In genomic region chr13:10053301-10053889, GRCm38 (mm10) we compare ENCODE assay signal across 32 mouse cellular contexts.
DNase-seq lines count a peak whose midpoint lies in the region; ATAC-seq lines count a peak whose summit lies in the region.
"Had no signal": no experiment of that assay in that cellular context is flagged by ENCODE, and none has a peak within 500 bp of the region (broad histone marks: within the 10 kb centered on the region; RNA-seq: fewer than 3 reads in every experiment).

No protein-coding gene starts in this region.

- WGBS in forebrain, embryonic 13.5 days: 89% methylated on average over 8 of the region's 8 CpGs
- WGBS in forebrain, embryonic 11.5 days: 93% methylated on average over 8 of the region's 8 CpGs

- no peaks in the 10 kb centered on the region for H3K4me1 ChIP-seq in forebrain, embryonic 13.5 days
- no peaks in the 10 kb centered on the region for H3K4me1 ChIP-seq in forebrain, embryonic 11.5 days (replicated peaks; ENCODE audit: control insufficient read depth, insufficient read depth, low read length)
- H3K4me1 ChIP-seq: embryonic facial prominence, embryonic 13.5 days; heart, embryonic 13.5 days; hindbrain, embryonic 15.5 days; limb, embryonic 15.5 days; liver, embryonic 13.5 days; midbrain, embryonic 15.5 days; neural tube, embryonic 15.5 days had no signal

- no peak overlapping the region for H3K9ac ChIP-seq in forebrain, embryonic 13.5 days
- H3K9ac ChIP-seq in forebrain, embryonic 11.5 days (ENCODE audit: low read length): no peak overlapping the region
- H3K9ac ChIP-seq: embryonic facial prominence, embryonic 13.5 days; heart, embryonic 13.5 days; hindbrain, embryonic 15.5 days; limb, embryonic 15.5 days; liver, embryonic 13.5 days; midbrain, embryonic 15.5 days; neural tube, embryonic 15.5 days had no signal

- no peak for DNase-seq in forebrain, embryonic 11.5 days (ENCODE audit: low spot score)
- DNase-seq in layer of hippocampus, adult 9-11 months: peak; percentile 14
- DNase-seq in layer of hippocampus, postnatal 25 days (ENCODE audit: extremely low spot score in 1 of 2, low spot score in 1 of 2): no peak
- peak; percentile 16 for DNase-seq in right cerebral cortex, postnatal 14 days
- no peak for DNase-seq in right cerebral cortex, postnatal 25 days
- no peak for DNase-seq in thymus, adult 18-20 months
- no peak for DNase-seq in urinary bladder, postnatal 14 days (ENCODE audit: low spot score)
- DNase-seq: adrenal gland, adult 8-10 months; cerebellum, adult 18-20 months; cerebellum, postnatal 10 days; gastrocnemius, postnatal 25 days; heart, adult 18-20 months; heart, postnatal 10 days; kidney, adult 11 months; kidney, postnatal 14 days; liver, embryonic 13.5 days; lung, adult 18-20 months; retina, postnatal 1 day; spleen, adult 18-20 months; thymus, postnatal 4 days had no signal

- H3K9me3 ChIP-seq in forebrain, embryonic 13.5 days (replicated peaks): no peaks in the 10 kb centered on the region
- H3K9me3 ChIP-seq in forebrain, embryonic 11.5 days (ENCODE audit: control insufficient read depth, low read length): no peaks in the 10 kb centered on the region
- H3K9me3 ChIP-seq: hindbrain, embryonic 15.5 days; limb, embryonic 15.5 days; liver, embryonic 13.5 days; midbrain, embryonic 15.5 days; neural tube, embryonic 15.5 days had no signal

- H3K27ac ChIP-seq in forebrain, embryonic 13.5 days: no peak overlapping the region
- no peak overlapping the region for H3K27ac ChIP-seq in forebrain, embryonic 11.5 days (ENCODE audit: low read depth, low read length)
- H3K27ac ChIP-seq: embryonic facial prominence, embryonic 13.5 days; heart, embryonic 13.5 days; hindbrain, embryonic 15.5 days; left cerebral cortex, adult 2 months; limb, embryonic 15.5 days; liver, embryonic 13.5 days; macrophage; midbrain, embryonic 15.5 days; neural tube, embryonic 15.5 days had no signal

- no peaks in the 10 kb centered on the region for H3K36me3 ChIP-seq in forebrain, embryonic 13.5 days (ENCODE audit: poor library complexity, severe bottlenecking)
- no peaks in the 10 kb centered on the region for H3K36me3 ChIP-seq in forebrain, embryonic 11.5 days (ENCODE audit: control insufficient read depth, insufficient read depth, low read length)
- H3K36me3 ChIP-seq: embryonic facial prominence, embryonic 13.5 days; heart, embryonic 13.5 days; hindbrain, embryonic 15.5 days; limb, embryonic 15.5 days; liver, embryonic 13.5 days; midbrain, embryonic 15.5 days; neural tube, embryonic 15.5 days had no signal

- no peaks in the 10 kb centered on the region for H3K27me3 ChIP-seq in forebrain, embryonic 13.5 days
- no peaks in the 10 kb centered on the region for H3K27me3 ChIP-seq in forebrain, embryonic 11.5 days (ENCODE audit: control insufficient read depth, insufficient read depth, low read length)
- H3K27me3 ChIP-seq: CH12.LX; embryonic facial prominence, embryonic 13.5 days; heart, embryonic 13.5 days; hindbrain, embryonic 15.5 days; limb, embryonic 15.5 days; liver, embryonic 13.5 days; midbrain, embryonic 15.5 days; neural tube, embryonic 15.5 days had no signal

- peak; percentile 42; the same call in 1 of the 2 replicates for ATAC-seq in forebrain, embryonic 13.5 days
- ATAC-seq in forebrain, embryonic 11.5 days (replicated peaks; ENCODE audit: low FRiP score): no peak
- ATAC-seq: inflammation-experienced regulatory T-cells, adult 6 months; lung, postnatal 0 days; midbrain, embryonic 15.5 days had no signal

- no peak overlapping the region for H3K4me2 ChIP-seq in forebrain, embryonic 13.5 days
- H3K4me2 ChIP-seq in forebrain, embryonic 11.5 days (ENCODE audit: low read depth, low read length, severe bottlenecking): no peak overlapping the region
- H3K4me2 ChIP-seq: embryonic facial prominence, embryonic 13.5 days; heart, embryonic 13.5 days; hindbrain, embryonic 15.5 days; limb, embryonic 15.5 days; liver, embryonic 13.5 days; midbrain, embryonic 15.5 days; neural tube, embryonic 15.5 days had no signal

- no peak overlapping the region for H3K4me3 ChIP-seq in forebrain, embryonic 13.5 days
- H3K4me3 ChIP-seq in forebrain, embryonic 11.5 days (ENCODE audit: low read depth, low read length): no peak overlapping the region
- H3K4me3 ChIP-seq: embryonic facial prominence, embryonic 13.5 days; heart, embryonic 13.5 days; hindbrain, embryonic 15.5 days; left cerebral cortex, adult 2 months; limb, embryonic 15.5 days; liver, embryonic 13.5 days; midbrain, embryonic 15.5 days; neural tube, embryonic 15.5 days had no signal

Comparison
In these comparisons a context has a peak if more than half of its experiments do, and no peak if none do; other contexts are left out.
1. DNase-seq: peak in layer of hippocampus, adult 9-11 months (single experiment) and right cerebral cortex, postnatal 14 days (single experiment); none in forebrain, embryonic 11.5 days (single experiment), layer of hippocampus, postnatal 25 days (0 of 2), right cerebral cortex, postnatal 25 days (single experiment), thymus, adult 18-20 months (0 of 2) and urinary bladder, postnatal 14 days (single experiment).